Mouse (Mus musculus) adrenal gland, adult 8-10 months (tissue): ENCODE results near the gene Ros1. TPM values are rescaled to one million over a fixed set of nuclear protein-coding genes. Genes with fewer than 3 reads are reported as not detected.

Source experiments
- DNase-seq: peaks from one replicate; pipeline ENCODE4 v3.0.0; 2022
- microRNA-seq, 2 experiments: library from miRNA; unstranded; fragments of <30 nt; microRNA quantifications; one replicate each; pipeline ENCODE4 v1.2.0; 2022
- total RNA-seq, 4 experiments: library from RNA; stranded (reverse); gene quantifications; 2 replicates each; pipeline ENCODE4 v1.2.4; 2022

Ros1 gene
- total RNA-seq, 4 experiments from 2014 or later: 0.07 TPM; not detected in 3

DNA sequence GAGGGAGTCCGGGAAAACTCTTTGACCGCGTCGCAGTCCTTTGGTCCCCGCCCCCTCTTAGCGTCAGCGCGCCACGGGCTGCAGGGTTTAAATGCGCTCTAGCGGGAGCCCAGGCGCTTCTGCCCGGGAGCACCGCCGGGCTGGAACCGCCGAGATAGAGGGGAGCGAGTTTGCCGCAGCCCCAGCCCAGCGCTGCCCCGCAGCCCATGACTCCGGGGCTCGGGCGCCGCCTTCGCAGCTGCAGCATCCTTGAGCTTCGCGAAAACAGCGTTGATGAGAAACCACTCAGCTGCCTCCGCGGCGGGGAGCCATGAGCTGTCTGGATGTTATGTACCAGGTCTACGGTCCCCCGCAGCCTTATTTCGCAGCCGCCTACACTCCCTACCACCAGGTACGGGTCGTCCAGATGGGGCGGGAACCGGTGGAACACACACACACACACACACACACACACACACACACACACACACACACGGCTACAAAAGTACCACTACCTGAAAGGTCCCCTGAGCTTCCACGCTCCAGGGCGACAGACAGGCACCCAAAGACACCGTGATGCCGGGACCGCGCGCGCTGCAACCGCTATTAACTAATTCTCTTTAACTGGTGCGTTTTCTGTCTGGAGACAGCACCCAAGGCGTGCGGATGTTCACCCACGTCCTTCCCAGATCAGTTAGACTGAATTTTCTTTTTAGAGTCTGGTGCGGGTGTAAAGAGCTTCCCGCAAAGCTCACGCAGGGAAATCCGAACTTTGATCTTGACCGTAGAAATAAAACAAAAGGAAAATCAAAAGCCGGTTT, 172.4 kb downstream of the Ros1 start, which contains the start of gene Vgll2:
Vgll2 (plus strand) TSS at position 90 of the 800 bp plus-strand sequence.
- DNase-seq: no peak

GRCm38 (mm10) chr10:52021736-52022394, 173.2 kb downstream of the Ros1 start:
- no peak for DNase-seq

GRCm38 (mm10) chr10:52021231-52021630, 173.8 kb downstream of the Ros1 start:
- DNase-seq: no peak

- no peak for DNase-seq
Measured at GRCm38 (mm10) chr10:52018471-52018870, 176.6 kb downstream of the Ros1 start.

Small RNA genes lying within 50 kb of the gene (microRNA-seq; reads per million reads assigned to microRNA genes)
- 0 reads per million in 2 experiments for gene Gm24084

Other genes starting within 250 kb of the Ros1 start
- not detected for gene Vgll2, start 172.7 kb downstream of the Ros1 start, total RNA-seq
- gene Dcbld1, start 38.4 kb upstream of the Ros1 start, total RNA-seq: 1 to 10 TPM; 2.5 to 3.8 (median 3.6) TPM
- not detected for gene Gm26741, start 163.5 kb upstream of the Ros1 start, total RNA-seq
- 10 to 100 TPM; 25.0 to 27.4 (median 26.1) TPM for gene Gopc, start 186.9 kb upstream of the Ros1 start, total RNA-seq
- gene Nepn, start 193.7 kb upstream of the Ros1 start, total RNA-seq: not detected
- 10 to 100 TPM; 49.7 to 56.1 (median 52.5) TPM for gene Nus1, start 222.3 kb upstream of the Ros1 start, total RNA-seq